In genomic region chr10:25016110-25016509, GRCm38 (mm10) we compare ENCODE assay signal across 11 mouse cellular contexts.
DNase-seq lines count a peak whose midpoint lies in the region; ATAC-seq and TF ChIP-seq lines count a peak whose summit lies in the region.
"Had no signal": no experiment of that assay in that cellular context is flagged by ENCODE, and none has a peak within 500 bp of the region (broad histone marks: within the 10 kb centered on the region; RNA-seq: fewer than 3 reads in every experiment).

No protein-coding gene starts in this region.

- no peak overlapping the region for H3K4me2 ChIP-seq in forebrain, embryonic 14.5 days (ENCODE audit: low read length)
- no peak overlapping the region for H3K4me2 ChIP-seq in forebrain, embryonic 11.5 days (ENCODE audit: low read depth, low read length, severe bottlenecking)
- H3K4me2 ChIP-seq: limb, embryonic 15.5 days; stomach, embryonic 15.5 days had no signal

- H3K4me3 ChIP-seq in forebrain, embryonic 14.5 days (ENCODE audit: low read depth, low read length) = no peak overlapping the region
- H3K4me3 ChIP-seq in forebrain, embryonic 11.5 days (ENCODE audit: low read depth, low read length) = no peak overlapping the region
- no peak overlapping the region for H3K4me3 ChIP-seq in thymus, adult 2 months (ENCODE audit: control insufficient read depth, insufficient read depth, low read length)
- H3K4me3 ChIP-seq: erythroblast, embryonic 14.5 days; limb, embryonic 15.5 days; stomach, embryonic 15.5 days had no signal

- H3K9me3 ChIP-seq in forebrain, embryonic 14.5 days (replicated peaks; ENCODE audit: control insufficient read depth, low read length) = no peaks in the 10 kb centered on the region
- no peaks in the 10 kb centered on the region for H3K9me3 ChIP-seq in forebrain, embryonic 11.5 days (ENCODE audit: control insufficient read depth, low read length)
- H3K9me3 ChIP-seq: limb, embryonic 15.5 days; stomach, embryonic 15.5 days had no signal

- no peaks in the 10 kb centered on the region for H3K4me1 ChIP-seq in forebrain, embryonic 14.5 days (ENCODE audit: control insufficient read depth, insufficient read depth, low read length)
- H3K4me1 ChIP-seq in forebrain, embryonic 11.5 days (replicated peaks; ENCODE audit: control insufficient read depth, insufficient read depth, low read length) = no peaks in the 10 kb centered on the region
- no peaks in the 10 kb centered on the region for H3K4me1 ChIP-seq in thymus, adult 2 months (replicated peaks; ENCODE audit: control insufficient read depth, insufficient read depth, low read length)
- H3K4me1 ChIP-seq: limb, embryonic 15.5 days; stomach, embryonic 15.5 days had no signal

- ATAC-seq in forebrain, embryonic 14.5 days = peak; percentile 63; the same call in 1 of the 2 replicates
- ATAC-seq in forebrain, embryonic 11.5 days (replicated peaks; ENCODE audit: low FRiP score) = no peak

- DNase-seq in forebrain, embryonic 14.5 days (ENCODE audit: low spot score) = peak; percentile 51
- no peak for DNase-seq in forebrain, embryonic 11.5 days (ENCODE audit: low spot score)
- peak; percentile 24 to 35 for DNase-seq in left cerebral cortex, postnatal 14 days (ENCODE audit: low spot score in 2 of 2)
- DNase-seq in left cerebral cortex, postnatal 36 days (ENCODE audit: low spot score in 2 of 2) = no peak
- DNase-seq in cerebellum, adult 18-20 months = peak; percentile 91 to 97
- DNase-seq in retina, adult 2 months (ENCODE audit: low read depth, low spot score) = peak; percentile 47
- DNase-seq in thymus, adult 2 months = no peak
- DNase-seq in adipocyte (ENCODE audit: low spot score) = no peak

- no peak for TF ChIP-seq CTCF in thymus, adult 2 months (IDR thresholded peaks at IDR 0.05; ENCODE audit: borderline replicate concordance, control insufficient read depth, extremely low read depth, insufficient read depth, low read length, poor library complexity)

- intact Hi-C loops in left cerebral cortex, postnatal 14 days (cut with DNase I) = loop anchor here (5.0 kb wide), 1 partner anchor 54 kb away; no protein-coding TSS in a partner anchor
- intact Hi-C loops in left cerebral cortex, postnatal 36 days (cut with DNase I) = no loop called here

- no peak for TF ChIP-seq POLR2A in thymus, adult 2 months (IDR thresholded peaks at IDR 0.05; ENCODE audit: control insufficient read depth, extremely low read depth, insufficient read depth, low read length, poor library complexity)

- H3K36me3 ChIP-seq in forebrain, embryonic 14.5 days (ENCODE audit: control insufficient read depth, insufficient read depth, low read length) = no peaks in the 10 kb centered on the region
- H3K36me3 ChIP-seq in forebrain, embryonic 11.5 days (ENCODE audit: control insufficient read depth, insufficient read depth, low read length) = no peaks in the 10 kb centered on the region
- no peaks in the 10 kb centered on the region for H3K36me3 ChIP-seq in thymus, adult 2 months (ENCODE audit: control insufficient read depth, insufficient read depth, low read length)
- H3K36me3 ChIP-seq: limb, embryonic 15.5 days; stomach, embryonic 15.5 days had no signal

- H3K9ac ChIP-seq in forebrain, embryonic 14.5 days (ENCODE audit: low read length) = no peak overlapping the region
- no peak overlapping the region for H3K9ac ChIP-seq in forebrain, embryonic 11.5 days (ENCODE audit: low read length)
- H3K9ac ChIP-seq: limb, embryonic 15.5 days; stomach, embryonic 15.5 days had no signal

- no peak overlapping the region for H3K27ac ChIP-seq in forebrain, embryonic 14.5 days (ENCODE audit: low read depth, low read length)
- no peak overlapping the region for H3K27ac ChIP-seq in forebrain, embryonic 11.5 days (ENCODE audit: low read depth, low read length)
- H3K27ac ChIP-seq in thymus, adult 2 months (ENCODE audit: control insufficient read depth, insufficient read depth, low read length) = no peak overlapping the region
- H3K27ac ChIP-seq: limb, embryonic 15.5 days; stomach, embryonic 15.5 days had no signal

- WGBS in forebrain, embryonic 14.5 days = 64% methylated on average over 9 of the region's 9 CpGs
- WGBS in forebrain, embryonic 11.5 days = 85% methylated on average over 9 of the region's 9 CpGs
- WGBS in thymus, adult 2 months = 93% methylated on average over 9 of the region's 9 CpGs

- H3K27me3 ChIP-seq in forebrain, embryonic 14.5 days (replicated peaks; ENCODE audit: control insufficient read depth, insufficient read depth, low read length) = no peaks in the 10 kb centered on the region
- H3K27me3 ChIP-seq in forebrain, embryonic 11.5 days (ENCODE audit: control insufficient read depth, insufficient read depth, low read length) = no peaks in the 10 kb centered on the region
- no peaks in the 10 kb centered on the region for H3K27me3 ChIP-seq in thymus, adult 2 months (ENCODE audit: control insufficient read depth, insufficient read depth, low read length)
- H3K27me3 ChIP-seq: limb, embryonic 15.5 days; stomach, embryonic 15.5 days had no signal

Comparison
In these comparisons a context has a peak if more than half of its experiments do, and no peak if none do; other contexts are left out.
1. DNase-seq: peak in forebrain, embryonic 14.5 days (single experiment), left cerebral cortex, postnatal 14 days (2 of 2), cerebellum, adult 18-20 months (2 of 2) and retina, adult 2 months (single experiment); none in forebrain, embryonic 11.5 days (single experiment), left cerebral cortex, postnatal 36 days (0 of 2), thymus, adult 2 months (single experiment) and adipocyte (single experiment).